Mouse (Mus musculus) cerebellum, adult 11-12 months (tissue): ENCODE measurements around the gene Dll3.

ENCODE experiments used
- DNase-seq: peaks from one replicate; pipeline ENCODE4 v3.0.0; 2022

Dll3 gene

DNA sequence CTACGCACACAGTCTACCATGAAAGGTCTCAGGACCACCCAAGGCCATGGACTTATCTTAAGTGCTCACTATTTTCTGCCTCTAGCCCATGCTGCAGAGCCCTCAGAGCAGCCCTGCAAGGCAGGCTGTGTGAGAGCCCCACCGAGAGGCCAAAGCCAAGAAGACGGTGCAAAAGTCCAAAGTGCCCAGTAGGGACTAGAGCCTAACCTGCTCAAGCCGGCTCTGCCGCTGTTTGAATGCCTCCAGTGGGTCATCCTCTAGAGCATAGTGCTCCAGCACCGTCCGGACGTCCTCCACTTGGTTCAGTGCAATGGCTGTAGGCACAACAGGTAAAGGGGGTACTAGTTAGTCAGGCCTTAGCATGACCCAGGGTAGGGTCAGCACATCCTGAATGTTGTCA is 4.2 kb upstream of the Dll3 start:
- no peak for DNase-seq

DNA sequence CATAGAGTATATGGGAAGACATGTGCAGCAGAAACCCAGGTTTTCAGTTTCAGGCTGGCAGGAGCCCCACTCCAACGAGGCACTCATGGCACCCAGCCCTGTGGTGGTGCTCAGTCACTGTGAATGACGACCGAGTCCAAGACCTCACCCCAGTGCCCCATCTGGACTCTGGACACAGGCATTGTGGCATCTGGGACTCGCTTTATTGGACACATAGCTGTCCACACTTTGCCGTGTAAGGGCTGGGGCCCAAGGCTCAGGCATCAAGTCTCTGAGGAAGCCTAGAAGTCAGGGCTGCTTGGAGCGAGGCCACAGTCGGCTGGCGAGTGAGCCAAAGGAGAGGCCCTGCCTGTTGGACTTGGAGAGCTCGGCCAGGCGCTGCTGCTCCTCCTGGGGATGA is 3.6 kb upstream of the Dll3 start:
- DNase-seq, result no peak

DNA sequence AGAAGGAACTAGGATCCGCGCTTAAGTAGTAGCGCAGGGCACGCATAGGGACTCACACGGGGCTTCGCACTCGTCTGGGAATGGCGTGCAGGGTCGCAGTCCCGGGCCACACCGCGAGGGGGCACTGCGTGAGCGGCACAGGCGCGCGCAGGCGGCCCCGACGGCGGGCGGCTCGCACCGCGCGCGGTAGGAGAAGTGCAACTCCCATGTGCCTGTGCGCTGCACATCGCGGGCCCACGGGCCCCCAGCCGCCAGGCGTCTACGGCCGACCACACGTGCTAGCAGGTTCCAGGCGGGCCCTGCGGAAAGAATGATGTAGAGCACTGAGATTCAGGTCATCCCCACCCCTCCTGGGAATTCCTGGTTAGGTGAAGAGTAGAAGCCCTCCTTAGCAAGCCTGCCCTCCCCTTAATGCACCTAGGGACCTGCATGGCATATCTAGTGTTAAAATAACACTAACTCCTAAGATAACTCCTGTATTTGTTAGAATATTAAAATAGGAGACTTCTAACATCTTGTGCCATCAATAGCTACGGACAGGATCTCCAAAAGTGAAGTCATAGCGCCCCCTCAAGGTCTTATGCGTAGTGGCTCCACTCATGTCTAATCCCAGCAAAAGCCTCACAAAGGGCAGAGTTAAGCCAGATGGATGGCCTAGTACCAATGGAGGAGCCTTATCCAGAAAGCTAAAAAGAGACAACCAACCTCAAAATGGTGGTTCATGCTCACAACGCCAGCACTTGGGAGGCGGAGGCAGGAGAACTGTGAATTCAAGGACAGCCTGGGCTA is 3.0 kb downstream of the Dll3 start:
- peak; percentile 54 for DNase-seq

DNA sequence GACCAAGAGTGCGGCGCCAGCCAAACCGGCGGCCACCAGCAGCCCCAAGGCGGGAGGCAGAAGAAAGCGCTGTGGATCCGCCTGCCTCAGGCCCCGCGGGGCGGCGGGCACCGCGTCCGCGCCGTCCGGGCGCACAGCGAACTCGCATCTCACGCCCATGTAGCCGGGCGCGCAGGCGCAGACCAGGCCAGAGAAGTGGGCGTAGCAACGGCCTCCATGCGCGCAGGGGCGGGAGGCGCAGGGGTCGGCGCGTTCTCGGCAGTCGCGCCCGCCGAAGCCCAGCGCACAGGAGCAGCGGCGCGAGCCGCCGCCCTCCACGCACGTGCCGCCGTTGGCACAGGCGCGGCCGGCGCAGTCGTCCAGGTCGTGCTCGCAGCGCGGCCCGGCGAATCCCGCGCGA is 7.6 kb downstream of the Dll3 start:
- peak; percentile 36 for DNase-seq

DNA sequence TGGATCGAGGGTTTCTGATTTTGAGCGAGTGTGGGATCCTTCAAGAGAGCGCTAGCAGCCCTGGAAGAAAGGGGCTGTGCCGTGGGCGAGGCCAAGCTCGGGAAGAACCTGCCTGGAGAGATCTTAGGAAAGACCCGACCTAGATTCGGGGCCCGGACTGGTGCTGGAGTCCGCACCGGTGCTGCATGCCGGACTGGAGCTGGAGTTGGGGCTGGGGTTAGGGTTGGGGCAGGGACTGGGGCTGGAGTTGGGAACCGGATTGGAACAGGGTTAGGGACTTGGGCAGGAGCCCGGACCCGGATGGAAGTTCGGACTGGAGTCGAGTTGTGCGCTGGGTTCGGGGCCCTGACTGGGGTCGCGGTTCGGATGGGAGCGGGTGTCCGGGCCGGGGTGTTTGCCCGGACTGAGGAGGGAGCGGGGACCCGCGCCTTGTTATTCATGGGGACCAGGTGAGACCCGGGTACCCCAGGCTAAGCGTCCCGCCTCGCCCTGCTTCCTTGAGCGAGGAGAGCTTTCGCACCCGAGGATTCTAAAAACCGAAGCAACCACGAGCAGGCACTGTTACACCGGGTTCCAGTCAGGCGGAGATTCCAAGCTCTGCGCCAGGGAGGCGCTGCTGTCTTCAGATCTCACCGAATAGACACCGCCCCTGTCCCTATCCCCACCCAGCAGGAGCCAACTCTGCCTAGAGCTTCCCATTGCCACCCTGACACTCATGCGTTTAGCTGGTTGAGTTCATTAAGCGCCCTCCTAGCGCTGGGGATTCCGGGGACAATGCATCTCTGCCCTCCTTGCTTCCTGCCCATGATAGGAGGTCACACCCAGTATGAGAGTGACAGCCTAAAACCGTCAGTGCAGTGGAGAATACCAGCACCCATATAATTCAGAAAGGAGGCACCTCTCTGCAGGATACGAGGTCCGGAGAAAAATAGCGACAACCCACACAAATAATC is 11.1 kb downstream of the Dll3 start, which contains the start of gene Selenov:
Gene Selenov (minus strand): TSS at position 549 of the 953 bp plus-strand sequence.
- no peak for DNase-seq

DNA sequence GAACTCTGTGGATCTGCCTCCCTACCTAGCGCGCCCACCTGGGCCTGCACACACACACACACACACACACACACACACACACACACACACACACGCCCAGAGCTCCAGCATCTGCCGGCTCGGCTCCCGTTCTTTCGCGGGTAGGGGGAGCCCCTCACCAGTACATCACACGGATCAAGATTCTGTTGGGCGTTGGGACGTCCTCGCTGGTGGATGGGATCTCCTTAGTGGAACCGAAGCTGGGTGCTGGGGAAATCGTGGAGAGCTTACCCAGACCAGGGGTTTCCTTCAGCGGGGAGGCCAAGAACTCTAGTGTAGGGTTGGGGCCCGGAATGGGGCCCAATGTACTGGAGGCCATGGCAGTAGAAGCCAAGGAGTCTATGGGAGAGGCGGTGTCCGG is 11.9 kb downstream of the Dll3 start:
- no peak for DNase-seq

DNA sequence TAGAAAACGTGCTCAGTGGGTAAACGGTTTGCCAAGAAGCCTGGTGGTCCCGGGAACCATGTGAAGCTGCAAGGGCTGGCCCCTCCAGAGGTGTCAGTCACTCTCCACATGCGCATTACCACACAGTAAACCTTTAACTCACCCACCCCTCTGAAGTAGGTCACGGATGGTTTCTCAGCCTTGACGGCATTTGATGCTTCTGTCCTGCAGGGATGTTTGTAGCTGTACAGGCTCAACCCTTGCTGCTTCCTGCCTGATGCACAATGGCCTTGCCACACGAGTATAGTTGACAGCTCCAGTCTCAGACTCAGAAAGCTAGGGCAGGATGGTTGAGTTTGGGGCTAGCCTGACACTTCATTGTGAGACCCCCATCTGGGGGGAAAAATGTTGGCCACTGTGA is 21.4 kb downstream of the Dll3 start:
- no peak for DNase-seq

DNA sequence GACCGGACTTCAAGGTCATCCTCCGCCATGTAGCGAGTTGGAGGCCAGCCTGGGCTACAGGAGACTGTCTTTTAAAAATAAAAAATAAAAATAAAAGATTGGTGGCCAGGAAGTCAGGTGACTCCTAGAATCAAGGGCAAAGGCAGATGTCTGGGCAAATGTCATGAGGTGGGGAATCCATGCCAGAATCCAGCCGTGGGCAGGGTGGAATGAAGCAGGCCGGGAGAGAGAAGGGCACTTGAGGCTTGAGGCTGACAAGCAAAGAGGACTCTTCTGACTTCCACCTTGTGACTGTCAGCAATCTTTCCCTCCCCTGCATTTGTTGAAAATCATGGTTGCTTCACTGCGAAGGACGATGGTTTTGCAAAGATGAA is 23.8 kb downstream of the Dll3 start:
- peak; percentile 36 for DNase-seq

DNA sequence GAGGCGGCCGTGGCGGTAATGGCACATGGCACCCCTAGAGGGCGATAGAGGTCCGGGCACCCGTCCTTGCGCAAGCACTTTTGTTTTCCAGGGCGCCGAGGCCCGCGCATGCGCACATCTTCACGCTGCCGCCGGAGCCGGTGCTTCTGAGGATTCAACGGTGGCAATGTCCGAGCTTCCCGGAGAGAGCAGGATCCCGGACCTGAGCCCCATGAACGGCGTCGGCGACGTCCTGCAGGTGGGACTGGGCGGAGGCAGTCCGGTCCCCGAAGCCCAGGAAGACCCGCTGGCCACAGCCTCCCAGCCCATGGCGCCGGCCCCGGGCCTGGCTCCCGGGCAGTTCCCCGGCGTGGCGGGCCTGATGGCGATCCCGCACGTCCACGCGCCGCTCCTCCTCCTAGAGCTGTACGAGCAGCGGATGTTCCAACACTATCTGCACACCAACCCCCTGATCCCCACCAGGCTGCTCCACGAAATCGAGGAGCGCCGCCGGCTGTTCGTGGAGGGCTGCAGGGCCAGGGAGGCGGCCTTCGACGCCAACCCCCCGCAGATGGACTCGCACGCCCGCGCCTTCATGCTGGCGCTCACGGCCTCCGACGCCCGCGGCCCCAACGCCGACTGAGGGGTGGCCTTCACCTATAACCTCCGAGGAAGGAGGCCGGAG is 24.3 kb downstream of the Dll3 start, which contains the start of gene Eid2b:
Gene Eid2b (plus strand): TSS at position 125 of the 664 bp plus-strand sequence.
- DNase-seq, result peak; percentile 95

DNA sequence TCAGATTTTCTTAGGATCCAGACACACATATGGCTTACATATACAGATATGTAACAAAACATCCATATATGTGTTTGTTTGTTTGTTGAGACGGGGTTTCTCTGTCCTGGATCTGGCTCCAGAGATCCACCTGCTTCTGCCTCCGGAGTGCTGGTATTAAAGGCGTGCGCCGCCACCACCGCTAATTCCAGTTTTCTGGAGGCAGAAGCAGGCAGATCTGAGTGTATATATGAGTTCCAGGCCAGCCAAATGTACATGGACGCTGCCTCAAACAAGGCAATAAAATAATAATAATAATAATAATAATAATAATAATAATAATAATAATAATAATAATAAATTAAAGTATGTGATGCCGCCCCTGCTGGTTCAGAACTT is 24.8 kb downstream of the Dll3 start:
- DNase-seq, result no peak

DNA sequence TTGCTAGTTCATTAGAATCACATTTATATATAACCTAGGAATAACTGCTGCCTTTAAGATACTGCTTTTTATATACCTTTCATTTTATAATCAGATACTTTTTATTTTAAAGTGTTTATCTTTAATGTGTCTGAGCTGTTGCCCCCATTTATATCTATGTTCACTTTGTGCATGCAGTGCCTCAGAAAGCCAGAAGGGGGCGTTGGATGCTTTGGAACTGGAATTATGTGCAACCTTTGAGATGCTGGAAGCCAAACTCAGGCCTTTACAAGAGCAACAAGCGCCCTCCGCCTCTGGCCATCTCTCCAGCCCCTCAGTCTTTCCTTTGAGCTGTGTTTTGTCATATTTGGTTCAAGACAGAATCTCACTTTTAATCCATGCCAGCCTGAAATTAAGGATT is 30.3 kb downstream of the Dll3 start:
- DNase-seq, result no peak

DNA sequence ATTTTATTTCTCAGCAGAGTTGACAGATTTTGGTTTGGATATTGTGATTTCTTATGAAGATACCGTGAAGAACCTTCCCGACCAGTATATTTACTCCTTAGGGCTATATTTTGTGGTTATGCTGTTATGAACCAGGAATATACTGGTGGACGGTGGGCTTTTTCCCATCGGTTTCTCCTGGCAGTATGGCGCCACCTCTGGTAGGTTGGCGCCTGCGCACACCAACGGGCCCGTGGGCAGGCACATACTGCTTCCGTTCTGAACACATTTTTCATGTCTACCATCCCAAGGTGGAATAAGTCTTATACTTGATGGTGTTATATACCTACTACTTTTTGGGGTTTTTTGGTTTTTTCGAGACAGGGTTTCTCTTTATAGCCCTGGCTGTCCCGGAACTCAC is 32.7 kb downstream of the Dll3 start:
- DNase-seq, result no peak

DNA sequence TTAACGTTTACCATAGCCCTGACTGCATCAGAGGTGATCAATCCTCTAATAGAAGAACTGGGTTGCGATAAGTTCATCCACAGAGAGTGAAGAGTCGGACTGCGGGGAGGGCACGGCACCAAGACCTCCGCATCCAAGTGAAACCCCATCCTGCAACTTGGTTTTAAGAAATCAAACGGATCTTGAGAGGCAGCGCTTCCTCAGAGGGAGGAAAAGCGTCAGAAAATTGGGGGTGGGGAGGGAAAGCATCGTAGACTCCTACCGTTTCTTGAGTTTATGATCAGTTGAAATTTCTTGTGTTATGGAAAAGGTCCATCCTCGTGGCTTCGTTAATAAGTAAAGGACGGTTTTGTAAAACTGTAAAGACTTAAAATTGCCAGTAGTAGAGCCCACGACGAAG is 33.5 kb downstream of the Dll3 start:
- DNase-seq, result no peak

DNA sequence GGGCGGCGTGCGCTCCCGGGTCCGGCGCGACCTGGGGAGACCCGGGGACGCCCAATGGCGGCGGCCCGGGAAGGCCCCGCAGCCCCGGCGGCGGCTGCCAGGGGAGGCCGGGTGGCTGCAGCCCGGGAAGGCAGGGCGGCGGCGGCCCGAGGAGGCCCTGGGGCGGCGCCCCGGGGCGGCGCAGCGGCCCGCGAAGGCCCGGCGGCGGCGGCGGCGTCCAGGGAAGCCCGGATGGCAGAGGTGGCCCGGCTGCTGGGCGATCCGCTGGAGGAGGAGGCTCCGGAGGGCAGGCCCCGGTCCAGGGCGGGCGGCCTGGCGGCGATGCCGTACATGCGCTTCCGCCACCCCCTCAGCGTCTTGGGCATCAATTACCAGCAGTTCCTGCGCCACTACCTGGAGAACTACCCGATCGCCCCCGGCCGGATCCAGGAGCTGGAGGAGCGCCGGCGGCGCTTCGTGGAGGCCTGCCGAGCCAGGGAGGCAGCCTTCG is 34.0 kb downstream of the Dll3 start:
- DNase-seq, result peak; percentile 66

DNA sequence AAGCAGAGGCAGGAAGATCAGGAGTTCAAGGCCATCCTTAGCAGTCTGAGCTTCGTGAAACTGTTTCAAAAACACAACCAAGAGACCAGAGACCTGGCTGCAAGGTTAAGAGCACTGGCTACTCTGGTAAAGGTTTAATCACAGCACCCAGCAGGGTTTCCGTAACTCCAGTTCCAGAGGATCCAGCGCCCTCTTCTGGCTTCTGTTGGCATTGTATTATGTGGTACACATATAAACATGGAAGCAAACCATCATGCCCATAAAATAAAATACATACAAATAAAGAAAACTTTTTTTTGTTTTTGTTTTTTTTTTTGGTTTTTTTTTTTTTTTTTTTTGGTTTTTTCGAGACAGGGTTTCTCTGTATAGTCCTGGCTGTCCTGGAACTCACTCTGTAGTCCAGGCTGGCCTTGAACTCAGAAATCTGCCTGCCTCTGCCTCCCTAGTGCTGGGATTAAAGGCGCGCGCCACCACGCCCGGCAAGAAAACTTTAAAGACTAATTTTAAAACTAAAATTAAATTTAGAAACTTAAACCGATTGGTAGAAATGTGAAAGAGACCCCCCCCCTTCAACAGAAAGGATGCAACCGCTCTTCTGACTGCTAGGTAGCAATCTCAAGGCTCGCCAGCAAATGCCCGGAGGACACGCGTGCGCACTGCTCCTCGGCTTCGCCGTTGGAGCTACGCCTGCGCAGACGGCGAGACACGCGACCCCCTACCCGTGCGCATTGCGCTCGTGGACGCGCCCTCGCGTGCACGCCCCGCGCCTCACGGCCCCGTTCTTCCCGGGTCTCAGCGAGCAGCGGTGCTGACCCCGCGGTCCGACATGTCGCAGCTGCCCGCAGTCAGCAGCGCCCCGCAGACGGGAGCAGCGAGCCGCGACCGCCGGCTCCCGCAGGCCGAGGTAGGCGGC is 34.7 kb downstream of the Dll3 start, which contains the start of gene Eid2:
Gene Eid2 (plus strand): TSS at position 753 of the 913 bp plus-strand sequence.
- DNase-seq, result peak; percentile 91

DNA sequence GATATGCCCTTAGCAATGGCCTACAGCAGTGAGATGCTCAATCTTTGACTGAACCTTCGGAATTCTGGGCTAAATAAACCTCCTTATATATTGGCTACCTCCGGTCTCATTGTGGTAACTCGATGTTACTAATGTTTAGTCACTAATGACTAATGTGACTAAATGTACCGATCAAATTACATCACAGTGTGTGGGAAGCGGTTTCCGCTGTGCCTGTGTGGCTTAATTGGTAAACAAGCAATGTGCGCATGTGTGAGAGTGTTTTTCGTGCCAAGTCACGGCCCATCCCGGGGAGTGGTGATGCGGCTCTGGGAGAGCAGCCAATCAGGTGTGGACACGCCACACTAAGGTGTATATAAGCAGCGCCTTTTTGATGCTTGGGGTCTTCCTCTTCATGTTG is 36.6 kb downstream of the Dll3 start:
- no peak for DNase-seq

DNA sequence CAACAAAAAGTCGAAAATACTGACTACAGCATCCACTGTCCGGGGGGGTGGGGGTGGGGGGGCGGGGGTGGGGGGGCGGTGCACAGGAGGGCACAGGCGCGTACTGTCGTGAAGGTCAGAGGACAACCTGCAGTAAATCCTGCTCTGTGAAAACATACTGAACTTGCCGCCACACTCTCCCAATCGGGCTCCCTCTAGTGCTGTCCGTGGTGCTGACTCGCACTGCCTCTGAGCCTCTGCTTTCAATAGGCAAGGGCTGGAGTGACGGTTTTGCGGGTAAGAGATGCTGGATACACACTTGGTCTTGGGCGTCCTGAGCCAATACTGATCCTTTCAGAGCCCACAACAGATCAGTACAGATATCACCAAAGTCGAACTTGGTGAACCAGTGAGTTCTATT is 38.3 kb downstream of the Dll3 start:
- DNase-seq, result no peak

DNA sequence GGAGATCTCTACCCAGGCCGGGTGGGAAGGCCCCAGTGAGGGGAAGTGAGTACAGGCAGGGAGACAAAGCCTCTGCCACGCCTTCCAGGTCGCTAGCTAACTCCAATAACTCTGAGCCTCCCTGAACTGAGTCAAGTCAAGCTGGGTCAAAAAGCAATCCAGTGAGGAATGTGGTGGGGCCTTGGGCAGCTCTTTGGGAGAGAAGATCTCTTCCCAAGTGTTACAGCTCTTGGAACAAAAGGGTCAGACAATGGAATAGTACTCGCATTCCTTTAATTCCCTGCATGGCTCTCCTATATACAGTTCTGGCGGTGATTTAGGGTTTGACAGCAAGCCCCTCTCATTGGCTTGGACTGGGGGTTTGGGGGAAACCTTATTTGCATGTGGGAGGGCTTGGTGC is 39.2 kb downstream of the Dll3 start:
- DNase-seq, result no peak

DNA sequence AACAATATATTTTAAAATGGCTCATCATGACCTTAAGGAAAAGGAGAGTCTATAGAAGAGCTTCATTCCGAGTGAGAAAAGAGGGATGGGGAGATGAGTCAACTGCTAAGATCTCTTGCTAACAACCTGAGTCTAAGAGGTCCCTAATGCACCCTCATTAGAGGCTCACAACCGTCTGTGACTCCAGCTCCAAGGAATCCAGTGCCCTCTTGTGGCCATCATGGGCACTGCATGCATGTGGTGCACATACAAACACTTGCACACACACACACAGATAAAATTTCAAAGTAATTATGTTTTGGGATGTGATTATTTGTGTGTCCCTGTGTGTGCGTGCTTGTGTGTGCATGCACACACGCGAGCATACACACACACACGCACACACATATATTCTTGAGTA is 46.6 kb downstream of the Dll3 start:
- no peak for DNase-seq

DNA sequence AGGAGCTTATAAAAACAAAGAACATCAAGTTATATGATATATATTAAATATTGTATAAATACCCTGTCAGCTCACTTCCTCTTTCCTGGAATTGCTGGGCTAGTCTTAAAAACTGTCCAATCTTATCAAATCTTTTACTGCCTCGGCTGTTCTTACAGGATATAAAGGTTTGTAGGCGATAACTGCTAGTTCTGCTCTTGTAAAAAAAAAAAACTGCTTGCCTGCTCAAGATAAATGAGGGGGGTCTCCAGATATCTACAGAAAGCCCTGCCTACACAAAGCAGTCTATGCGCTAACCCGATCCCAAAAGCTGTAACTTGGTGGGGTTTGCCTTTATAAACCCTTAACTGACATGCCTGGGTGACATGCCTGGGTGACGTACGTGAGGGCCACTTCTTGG is 47.4 kb downstream of the Dll3 start:
- DNase-seq, result no peak

DNA sequence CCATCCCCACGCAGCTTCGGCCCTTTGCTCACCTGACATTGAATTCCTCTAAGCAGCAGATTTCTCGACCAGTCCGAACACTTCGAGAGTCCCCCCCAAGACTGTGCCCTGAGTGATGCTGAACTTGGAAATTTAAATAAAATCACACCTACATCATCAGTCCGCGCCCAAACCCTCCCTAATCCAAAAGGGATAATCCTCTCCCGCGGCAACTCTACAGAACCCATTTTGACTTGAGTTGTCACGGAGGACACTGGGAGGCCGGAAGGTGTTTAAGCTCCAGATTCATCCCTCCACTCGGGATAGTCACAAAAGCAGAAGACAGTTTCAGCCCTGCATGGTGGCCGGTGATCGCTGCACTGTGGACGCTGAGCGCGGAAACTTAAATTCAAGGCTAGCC is 50.1 kb downstream of the Dll3 start:
- DNase-seq, result no peak

DNA sequence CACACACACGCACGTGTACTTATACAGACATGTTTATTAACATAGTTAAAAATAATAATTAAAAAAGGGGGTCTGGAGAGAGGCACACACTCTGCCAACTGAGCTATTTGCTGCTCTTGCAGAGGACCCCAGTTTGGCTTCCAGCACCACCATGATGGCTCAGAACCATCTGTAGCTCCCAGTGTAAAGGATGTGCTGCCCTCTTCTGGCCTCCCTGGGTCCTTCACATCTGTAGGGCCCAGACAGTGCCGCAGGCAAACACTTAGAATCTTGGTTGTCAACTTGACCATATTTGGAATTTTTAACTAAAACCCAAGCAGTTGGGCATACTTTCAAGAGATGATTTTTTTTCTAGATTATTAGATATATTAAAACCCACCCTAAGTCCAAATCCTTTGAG is 53.1 kb downstream of the Dll3 start:
- DNase-seq, result no peak
